Mouse (Mus musculus): ENCODE data around the gene Slc17a2. TPM values are rescaled to one million over a fixed set of nuclear protein-coding genes. Genes with fewer than 3 reads are reported as not detected.

Slc17a2 gene
- polyA plus RNA-seq, 1 experiment from 2014 or later: not detected

GRCm38 (mm10) chr13:23861815-23862214, 55.0 kb downstream of the Slc17a2 start:
- Histone ChIP-seq H3K27me3 (no peaks in the 10 kb centered on the region; the same call in 1 of the 2 replicates), H3K36me3 (no peaks in the 10 kb centered on the region), H3K4me3 (no peak overlapping the region), H3K4me1 (replicated peaks) (peaks cover 4% of the 10 kb centered on the region; the same call in 1 of the 2 replicates), H3K27ac (no peak overlapping the region), H3K4me2 (no peak overlapping the region), H3K9me3 (replicated peaks) (no peaks in the 10 kb centered on the region), H3K9ac (no peak overlapping the region)
- no peak for ATAC-seq (replicated peaks; ENCODE audit: insufficient number of reproducible peaks, insufficient read depth, low FRiP score, low read depth)

- Histone ChIP-seq H3K36me3 (no peaks in the 10 kb centered on the region), H3K9me3 (replicated peaks) (no peaks in the 10 kb centered on the region), H3K27me3 (no peaks in the 10 kb centered on the region; the same call in 1 of the 2 replicates), H3K4me2 (no peak overlapping the region), H3K27ac (no peak overlapping the region), H3K9ac (no peak overlapping the region), H3K4me1 (replicated peaks) (peaks cover 8% of the 10 kb centered on the region), H3K4me3 (no peak overlapping the region)
- ATAC-seq (replicated peaks; ENCODE audit: insufficient number of reproducible peaks, insufficient read depth, low FRiP score, low read depth): no peak
- WGBS: 58% methylated on average over 9 of the region's 9 CpGs
These were observed 57.9 kb downstream of the Slc17a2 start for GRCm38 (mm10) chr13:23864711-23865110.

- Histone ChIP-seq H3K4me1 (replicated peaks) (peaks cover 8% of the 10 kb centered on the region), H3K27me3 (no peaks in the 10 kb centered on the region), H3K9ac (no peak overlapping the region; the same call in 1 of the 2 replicates), H3K4me3 (no peak overlapping the region), H3K9me3 (replicated peaks) (no peaks in the 10 kb centered on the region), H3K27ac (peak overlapping the region; percentile 31), H3K36me3 (no peaks in the 10 kb centered on the region), H3K4me2 (no peak overlapping the region)
- WGBS: 57% methylated on average over 9 of the region's 9 CpGs
- peak; percentile 60; the same call in 1 of the 2 replicates for ATAC-seq (replicated peaks; ENCODE audit: insufficient number of reproducible peaks, insufficient read depth, low FRiP score, low read depth)
These were observed 59.4 kb downstream of the Slc17a2 start for GRCm38 (mm10) chr13:23866086-23866710.

- Histone ChIP-seq H3K9me3 (replicated peaks) (no peaks in the 10 kb centered on the region), H3K4me2 (no peak overlapping the region), H3K4me3 (no peak overlapping the region), H3K27me3 (no peaks in the 10 kb centered on the region), H3K27ac (no peak overlapping the region), H3K36me3 (no peaks in the 10 kb centered on the region), H3K4me1 (replicated peaks) (peaks cover 8% of the 10 kb centered on the region), H3K9ac (no peak overlapping the region)
- ATAC-seq (replicated peaks; ENCODE audit: insufficient number of reproducible peaks, insufficient read depth, low FRiP score, low read depth): no peak
- WGBS: 76% methylated on average over 6 of the region's 6 CpGs
These were observed 60.2 kb downstream of the Slc17a2 start for GRCm38 (mm10) chr13:23867000-23867399.

- Histone ChIP-seq H3K36me3 (no peaks in the 10 kb centered on the region), H3K27me3 (no peaks in the 10 kb centered on the region), H3K4me3 (no peak within 1 kb of the TSS), H3K9ac (no peak within 1 kb of the TSS), H3K4me2 (no peak within 1 kb of the TSS), H3K9me3 (replicated peaks) (no peaks in the 10 kb centered on the region), H3K4me1 (replicated peaks) (peaks cover 8% of the 10 kb centered on the region), H3K27ac (no peak within 1 kb of the TSS)
- no peak for ATAC-seq (replicated peaks; ENCODE audit: insufficient number of reproducible peaks, insufficient read depth, low FRiP score, low read depth)
- WGBS: 74% methylated on average over 7 of the region's 7 CpGs
These were observed 60.6 kb downstream of the Slc17a2 start, which contains the start of gene Slc17a1 for GRCm38 (mm10) chr13:23867405-23867804. TSS of gene Slc17a1 (plus strand) at chr13:23867750.

GRCm38 (mm10) chr13:23868790-23869533, 62.2 kb downstream of the Slc17a2 start:
- Histone ChIP-seq H3K27me3 (no peaks in the 10 kb centered on the region), H3K4me1 (replicated peaks) (peaks cover 8% of the 10 kb centered on the region), H3K9ac (no peak overlapping the region), H3K4me2 (no peak overlapping the region), H3K4me3 (no peak overlapping the region), H3K27ac (no peak overlapping the region), H3K36me3 (no peaks in the 10 kb centered on the region), H3K9me3 (replicated peaks) (no peaks in the 10 kb centered on the region)
- WGBS: 74% methylated on average over 8 of the region's 8 CpGs
- ATAC-seq (replicated peaks; ENCODE audit: insufficient number of reproducible peaks, insufficient read depth, low FRiP score, low read depth): no peak

- ATAC-seq (replicated peaks; ENCODE audit: insufficient number of reproducible peaks, insufficient read depth, low FRiP score, low read depth): no peak
- Histone ChIP-seq H3K4me1 (replicated peaks) (peaks cover 8% of the 10 kb centered on the region; the same call in 1 of the 2 replicates), H3K27ac (no peak overlapping the region), H3K9me3 (replicated peaks) (no peaks in the 10 kb centered on the region), H3K36me3 (no peaks in the 10 kb centered on the region), H3K9ac (no peak overlapping the region), H3K27me3 (no peaks in the 10 kb centered on the region), H3K4me2 (no peak overlapping the region), H3K4me3 (no peak overlapping the region)
- WGBS: 75% methylated on average over 3 of the region's 3 CpGs
These were observed 63.2 kb downstream of the Slc17a2 start for GRCm38 (mm10) chr13:23869996-23870395.

GRCm38 (mm10) chr13:23873141-23873540, 66.3 kb downstream of the Slc17a2 start:
- Histone ChIP-seq H3K4me1 (replicated peaks) (no peaks in the 10 kb centered on the region), H3K36me3 (no peaks in the 10 kb centered on the region), H3K9me3 (replicated peaks) (no peaks in the 10 kb centered on the region), H3K27me3 (no peaks in the 10 kb centered on the region), H3K9ac (no peak overlapping the region), H3K4me3 (no peak overlapping the region), H3K4me2 (no peak overlapping the region), H3K27ac (no peak overlapping the region)
- WGBS: 78% methylated on average over 5 of the region's 5 CpGs
- no peak for ATAC-seq (replicated peaks; ENCODE audit: insufficient number of reproducible peaks, insufficient read depth, low FRiP score, low read depth)

Other genes starting within 250 kb of the Slc17a2 start
- gene Hist1h3e, start 244.6 kb upstream of the Slc17a2 start, polyA plus RNA-seq (2015; fragmentation: Nextera tagmentation; extraction: Ambion mirVana): 1.7 and 2.4 TPM in 2 replicates
- 33.7 and 35.5 TPM in 2 replicates for gene Hist1h2ae, start 235.8 kb upstream of the Slc17a2 start, polyA plus RNA-seq (2015; fragmentation: Nextera tagmentation; extraction: Ambion mirVana)
- 4.3 and 4.6 TPM in 2 replicates for gene Hist1h2bg, start 235.6 kb upstream of the Slc17a2 start, polyA plus RNA-seq (2015; fragmentation: Nextera tagmentation; extraction: Ambion mirVana)
- gene Hist1h2bf, start 232.8 kb upstream of the Slc17a2 start, polyA plus RNA-seq (2015; fragmentation: Nextera tagmentation; extraction: Ambion mirVana): 0.97 and 1.5 TPM in 2 replicates
- 1.2 and 1.6 TPM in 2 replicates for gene Hist1h2ad, start 232.6 kb upstream of the Slc17a2 start, polyA plus RNA-seq (2015; fragmentation: Nextera tagmentation; extraction: Ambion mirVana)
- 2.0 and 2.2 TPM in 2 replicates for gene Hist1h3d, start 231.2 kb upstream of the Slc17a2 start, polyA plus RNA-seq (2015; fragmentation: Nextera tagmentation; extraction: Ambion mirVana)
- gene Hist1h4d, start 225.4 kb upstream of the Slc17a2 start, polyA plus RNA-seq (2015; fragmentation: Nextera tagmentation; extraction: Ambion mirVana): 48.2 and 53.2 TPM in 2 replicates
- gene Hist1h2be, start 185.9 kb upstream of the Slc17a2 start, polyA plus RNA-seq (2015; fragmentation: Nextera tagmentation; extraction: Ambion mirVana): 1.7 and 1.9 TPM in 2 replicates
- 9.6 and 10.8 TPM in 2 replicates for gene Hist1h1e, start 184.4 kb upstream of the Slc17a2 start, polyA plus RNA-seq (2015; fragmentation: Nextera tagmentation; extraction: Ambion mirVana)
- gene Hist1h2ac, start 123.0 kb upstream of the Slc17a2 start, polyA plus RNA-seq (2015; fragmentation: Nextera tagmentation; extraction: Ambion mirVana): 0.50 and 0.74 TPM in 2 replicates
- gene Hist1h2bc, start 122.8 kb upstream of the Slc17a2 start, polyA plus RNA-seq (2015; fragmentation: Nextera tagmentation; extraction: Ambion mirVana): 51.8 and 52.1 TPM in 2 replicates
- 0.14 TPM in 1 of 2 replicates, not detected in the other for gene Hist1h1t, start 111.2 kb upstream of the Slc17a2 start, polyA plus RNA-seq (2015; fragmentation: Nextera tagmentation; extraction: Ambion mirVana)
- 2.4 and 2.7 TPM in 2 replicates for gene Hist1h4c, start 108.5 kb upstream of the Slc17a2 start, polyA plus RNA-seq (2015; fragmentation: Nextera tagmentation; extraction: Ambion mirVana)
- 10.3 and 13.6 TPM in 2 replicates for gene Hfe, start 96.1 kb upstream of the Slc17a2 start, polyA plus RNA-seq (2015; fragmentation: Nextera tagmentation; extraction: Ambion mirVana)
- gene Hist1h1c, start 68.2 kb upstream of the Slc17a2 start, polyA plus RNA-seq (2015; fragmentation: Nextera tagmentation; extraction: Ambion mirVana): 38.8 and 41.2 TPM in 2 replicates
- gene Hist1h3c, start 61.4 kb upstream of the Slc17a2 start, polyA plus RNA-seq (2015; fragmentation: Nextera tagmentation; extraction: Ambion mirVana): 2.0 and 4.1 TPM in 2 replicates
- gene Hist1h2bb, start 60.3 kb upstream of the Slc17a2 start, polyA plus RNA-seq (2015; fragmentation: Nextera tagmentation; extraction: Ambion mirVana): 1.2 and 1.9 TPM in 2 replicates
- 15.3 and 20.4 TPM in 2 replicates for gene Hist1h2ab, start 55.9 kb upstream of the Slc17a2 start, polyA plus RNA-seq (2015; fragmentation: Nextera tagmentation; extraction: Ambion mirVana)
- 3.1 and 4.7 TPM in 2 replicates for gene Hist1h3b, start 54.7 kb upstream of the Slc17a2 start, polyA plus RNA-seq (2015; fragmentation: Nextera tagmentation; extraction: Ambion mirVana)
- 1.2 and 1.7 TPM in 2 replicates for gene Hist1h4b, start 50.0 kb upstream of the Slc17a2 start, polyA plus RNA-seq (2015; fragmentation: Nextera tagmentation; extraction: Ambion mirVana)
- gene Hist1h4a, start 45.8 kb upstream of the Slc17a2 start, polyA plus RNA-seq (2015; fragmentation: Nextera tagmentation; extraction: Ambion mirVana): not detected in 2 replicates
- 1.5 and 2.4 TPM in 2 replicates for gene Hist1h3a, start 44.6 kb upstream of the Slc17a2 start, polyA plus RNA-seq (2015; fragmentation: Nextera tagmentation; extraction: Ambion mirVana)
- 0.76 and 0.98 TPM in 2 replicates for gene Hist1h1a, start 43.3 kb upstream of the Slc17a2 start, polyA plus RNA-seq (2015; fragmentation: Nextera tagmentation; extraction: Ambion mirVana)
- not detected in 2 replicates for gene Trim38, start 37.1 kb upstream of the Slc17a2 start, polyA plus RNA-seq (2015; fragmentation: Nextera tagmentation; extraction: Ambion mirVana)
- 0.03 TPM in 1 of 2 replicates, not detected in the other for gene Slc17a3, start 32.4 kb downstream of the Slc17a2 start, polyA plus RNA-seq (2015; fragmentation: Nextera tagmentation; extraction: Ambion mirVana)
- not detected in 2 replicates for gene Slc17a1, start 60.8 kb downstream of the Slc17a2 start, polyA plus RNA-seq (2015; fragmentation: Nextera tagmentation; extraction: Ambion mirVana)
- not detected in 2 replicates for gene Slc17a4, start 108.0 kb downstream of the Slc17a2 start, polyA plus RNA-seq (2015; fragmentation: Nextera tagmentation; extraction: Ambion mirVana)
- gene Hist1h2ba, start 127.2 kb downstream of the Slc17a2 start, polyA plus RNA-seq (2015; fragmentation: Nextera tagmentation; extraction: Ambion mirVana): not detected in 2 replicates
- gene Hist1h2aa, start 127.5 kb downstream of the Slc17a2 start, polyA plus RNA-seq (2015; fragmentation: Nextera tagmentation; extraction: Ambion mirVana): not detected in 2 replicates
- gene Scgn, start 184.2 kb downstream of the Slc17a2 start, polyA plus RNA-seq (2015; fragmentation: Nextera tagmentation; extraction: Ambion mirVana): not detected in 2 replicates